Mouse (Mus musculus) hindbrain, embryonic 14.5 days (tissue): ENCODE data around the gene Osbpl3. TPM values are rescaled to one million over a fixed set of nuclear protein-coding genes. Genes with fewer than 3 reads are reported as not detected.

Experiments used
- ATAC-seq: fragments of 200-750 bp; cut with Nextera tagmentation; 2 replicates; pipeline ENCODE4 v1.8.0; 2017; ENCODE audit warnings: moderate number of reproducible peaks, mild to moderate bottlenecking, moderate TSS enrichment, moderate library complexity; ENCODE audit not compliant: low FRiP score
- DNase-seq: peaks from one replicate; pipeline ENCODE4 v3.0.0-alpha.2; 2015; ENCODE audit warnings: low spot score
- H3K27ac ChIP-seq: fragments of 300-500 bp; sonication (generic); 2 replicates; pipeline ENCODE4 v1.5.1; 2014; ENCODE audit warnings: mild to moderate bottlenecking, moderate library complexity
- H3K27me3 ChIP-seq: fragments of 300-500 bp; sonication (generic); 2 replicates; pipeline ENCODE4 v1.6.1; 2014; ENCODE audit warnings: mild to moderate bottlenecking, low read length, mixed read lengths; ENCODE audit not compliant: control insufficient read depth, insufficient read depth
- H3K36me3 ChIP-seq: fragments of 300-500 bp; sonication (generic); replicated peaks from 2 replicates; pipeline ENCODE4 v1.6.1; 2014; ENCODE audit not compliant: control insufficient read depth, insufficient read depth
- H3K4me1 ChIP-seq: fragments of 300-500 bp; sonication (generic); replicated peaks from 2 replicates; pipeline ENCODE4 v1.6.1; 2014; ENCODE audit warnings: antibody characterized with exemption, low read length, mixed read lengths; ENCODE audit not compliant: control insufficient read depth, insufficient read depth
- H3K4me2 ChIP-seq: fragments of 300-500 bp; sonication (generic); replicated peaks from 2 replicates; pipeline ENCODE4 v1.6.1; 2014; ENCODE audit warnings: mild to moderate bottlenecking, moderate library complexity
- H3K4me3 ChIP-seq: fragments of 300-500 bp; sonication (generic); replicated peaks from 2 replicates; pipeline ENCODE4 v1.5.1; 2014; ENCODE audit warnings: mild to moderate bottlenecking, low read length
- H3K9ac ChIP-seq: fragments of 300-500 bp; sonication (generic); 2 replicates; pipeline ENCODE4 v1.6.1; 2014
- H3K9me3 ChIP-seq: fragments of 300-500 bp; sonication (generic); 2 replicates; pipeline ENCODE4 v1.6.1; 2016; ENCODE audit warnings: low read length; ENCODE audit not compliant: control insufficient read depth
- WGBS: fragments of 180-500 bp; shearing (Covaris S2); extraction: QIAGEN DNeasy Blood & Tissue Kit; methylation state at CpG from one replicate; pipeline ENCODE4 v1.1.7; 2014; 5-methylcytosine and 5-hydroxymethylcytosine counted together
- polyA plus RNA-seq: library from polyadenylated mRNA; unstranded; fragments of >200 nt; fragmentation: Nextera tagmentation; extraction: Ambion mirVana; gene quantifications from 2 replicates; pipeline ENCODE4 v1.2.1, GENCODE M21; 2014

Osbpl3 gene
- polyA plus RNA-seq, 1 experiment from 2014 or later = 3.9 TPM

- Histone ChIP-seq H3K9me3 (no peaks in the 10 kb centered on the region), H3K9ac (no peak overlapping the region), H3K36me3 (no peaks in the 10 kb centered on the region), H3K4me1 (no peaks in the 10 kb centered on the region), H3K4me3 (no peak overlapping the region), H3K4me2 (no peak overlapping the region), H3K27me3 (no peaks in the 10 kb centered on the region), H3K27ac (no peak overlapping the region)
- 61% methylated on average over 5 of the region's 5 CpGs for WGBS
- no peak for DNase-seq
- ATAC-seq = peak; percentile 51; the same call in 1 of the 2 replicates
These were observed 83.2 kb downstream of the Osbpl3 start for GRCm38 (mm10) chr6:50372516-50373424.

DNA sequence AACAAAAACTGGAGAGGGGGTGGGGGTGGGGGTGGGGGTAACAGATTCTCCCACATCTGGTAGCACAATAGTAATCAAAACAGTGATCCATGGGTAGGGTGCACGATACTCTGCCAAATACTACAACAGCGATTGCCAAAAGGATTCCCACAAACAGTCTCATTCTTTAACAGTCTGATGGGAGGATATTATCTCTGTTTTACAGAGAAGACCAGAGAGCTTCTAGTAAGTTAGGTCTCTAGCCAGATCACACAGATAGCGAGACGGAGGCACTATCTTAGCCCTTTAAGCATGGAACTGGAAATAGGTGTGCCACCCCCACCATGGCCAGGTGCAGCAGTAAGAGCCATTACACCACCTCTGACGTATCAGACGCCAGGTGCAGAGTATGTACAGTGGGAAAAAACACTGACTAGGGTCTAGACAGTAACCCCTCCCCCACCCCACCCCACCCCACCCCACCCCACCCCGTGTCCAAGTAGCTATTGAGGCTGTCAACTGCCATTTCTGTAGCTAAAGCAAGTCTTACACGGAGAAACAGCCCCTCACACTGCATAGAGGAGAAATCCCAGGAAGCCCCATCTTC lies 84.4 kb downstream of the Osbpl3 start:
- H3K4me1 ChIP-seq = no peaks in the 10 kb centered on the region
- no peaks in the 10 kb centered on the region for H3K9me3 ChIP-seq
- H3K4me2 ChIP-seq = no peak overlapping the region
- 91% methylated on average over 8 of the region's 8 CpGs for WGBS
- DNase-seq = no peak
- no peaks in the 10 kb centered on the region for H3K27me3 ChIP-seq
- no peak overlapping the region for H3K4me3 ChIP-seq
- no peak overlapping the region for H3K9ac ChIP-seq
- H3K36me3 ChIP-seq = no peaks in the 10 kb centered on the region
- no peak overlapping the region for H3K27ac ChIP-seq
- no peak for ATAC-seq

- H3K27me3 ChIP-seq = no peaks in the 10 kb centered on the region
- no peak overlapping the region for H3K9ac ChIP-seq
- ATAC-seq (no peak), DNase-seq (no peak)
- no peak overlapping the region for H3K27ac ChIP-seq
- H3K4me2 ChIP-seq = no peak overlapping the region
- H3K36me3 ChIP-seq = no peaks in the 10 kb centered on the region
- no peaks in the 10 kb centered on the region for H3K4me1 ChIP-seq
- no peak overlapping the region for H3K4me3 ChIP-seq
- WGBS = 94% methylated on average over 8 of the region's 8 CpGs
- H3K9me3 ChIP-seq = no peaks in the 10 kb centered on the region
These were observed 87.3 kb downstream of the Osbpl3 start for GRCm38 (mm10) chr6:50368502-50369292.

DNA sequence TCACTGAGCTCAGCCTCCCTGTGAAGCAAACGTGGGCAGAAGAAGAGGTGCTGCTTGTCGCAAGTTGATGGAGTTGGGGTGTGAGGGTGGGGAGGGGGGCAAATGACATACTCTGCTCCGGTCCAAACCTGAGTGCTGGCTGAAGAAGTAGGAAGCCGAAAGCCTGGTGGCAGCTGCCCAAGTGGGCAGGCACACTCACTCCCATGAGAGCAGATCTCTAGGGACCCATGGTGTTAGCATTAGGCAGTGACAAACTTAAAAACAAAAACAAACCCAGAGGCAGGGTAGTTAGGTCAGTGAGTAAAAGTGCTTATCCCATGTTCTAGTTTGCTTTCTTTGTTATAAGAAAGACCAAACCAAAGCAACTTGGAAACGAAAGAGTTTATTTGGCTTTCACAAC lies 88.2 kb downstream of the Osbpl3 start:
- H3K4me3 ChIP-seq = no peak overlapping the region
- H3K4me1 ChIP-seq = no peaks in the 10 kb centered on the region
- no peaks in the 10 kb centered on the region for H3K36me3 ChIP-seq
- 80% methylated on average over 5 of the region's 5 CpGs for WGBS
- H3K27ac ChIP-seq = no peak overlapping the region
- no peaks in the 10 kb centered on the region for H3K9me3 ChIP-seq
- ATAC-seq (no peak), DNase-seq (no peak)
- no peak overlapping the region for H3K4me2 ChIP-seq
- no peaks in the 10 kb centered on the region for H3K27me3 ChIP-seq
- no peak overlapping the region for H3K9ac ChIP-seq

- H3K4me3 ChIP-seq = no peak overlapping the region
- no peak overlapping the region for H3K27ac ChIP-seq
- no peaks in the 10 kb centered on the region for H3K9me3 ChIP-seq
- H3K9ac ChIP-seq = no peak overlapping the region
- no peak for DNase-seq
- ATAC-seq = no peak
- no peaks in the 10 kb centered on the region for H3K4me1 ChIP-seq
- H3K4me2 ChIP-seq = no peak overlapping the region
- no peaks in the 10 kb centered on the region for H3K27me3 ChIP-seq
- H3K36me3 ChIP-seq = no peaks in the 10 kb centered on the region
- 86% methylated on average over 5 of the region's 5 CpGs for WGBS
These were observed 89.3 kb downstream of the Osbpl3 start for GRCm38 (mm10) chr6:50366724-50367123.

DNA sequence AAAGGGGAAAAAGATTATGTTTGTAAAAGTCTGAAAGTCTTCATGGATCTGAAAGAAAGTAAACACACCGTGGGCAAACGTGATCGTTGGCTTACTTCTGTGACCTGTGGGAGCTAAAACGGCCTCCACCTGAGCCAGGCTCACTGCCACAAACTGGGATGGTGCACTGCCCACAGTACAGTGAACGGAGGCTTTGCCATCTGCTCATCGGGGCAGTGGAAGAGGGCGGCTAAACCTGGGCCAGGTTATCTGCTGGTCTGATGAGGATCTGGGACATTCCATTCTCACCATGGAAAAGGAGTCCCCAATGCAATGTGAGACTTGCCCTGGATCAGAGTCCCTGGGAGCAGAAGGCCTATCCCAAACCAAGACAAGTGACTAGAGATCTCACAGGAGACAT lies 89.7 kb downstream of the Osbpl3 start:
- no peak for ATAC-seq
- H3K27me3 ChIP-seq = no peaks in the 10 kb centered on the region
- no peak overlapping the region for H3K4me2 ChIP-seq
- WGBS = 94% methylated on average over 7 of the region's 7 CpGs
- no peak overlapping the region for H3K9ac ChIP-seq
- no peak overlapping the region for H3K27ac ChIP-seq
- no peak overlapping the region for H3K4me3 ChIP-seq
- no peaks in the 10 kb centered on the region for H3K4me1 ChIP-seq
- H3K9me3 ChIP-seq = no peaks in the 10 kb centered on the region
- DNase-seq = no peak
- H3K36me3 ChIP-seq = no peaks in the 10 kb centered on the region

DNA sequence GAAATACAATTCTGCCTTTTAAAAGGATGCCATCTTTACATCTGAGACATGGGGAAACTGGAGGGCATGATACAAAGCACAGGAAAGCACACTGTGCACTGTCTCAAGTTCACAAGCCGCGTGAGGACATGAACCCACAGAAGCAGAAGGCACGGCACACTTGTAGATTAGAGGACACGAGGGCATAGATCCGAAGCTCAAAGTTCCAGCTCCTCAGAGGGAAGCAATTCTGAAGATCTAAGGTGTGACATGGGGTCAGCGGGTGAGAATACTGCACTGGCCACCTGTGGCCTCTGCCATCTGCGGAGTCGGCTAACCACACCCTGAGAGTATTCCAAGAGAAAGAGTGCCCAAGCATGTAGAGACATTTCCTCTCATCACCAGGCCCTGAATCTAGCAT lies 91.6 kb downstream of the Osbpl3 start:
- ATAC-seq (no peak), DNase-seq (no peak)
- no peaks in the 10 kb centered on the region for H3K9me3 ChIP-seq
- no peak overlapping the region for H3K4me3 ChIP-seq
- WGBS = 97% methylated on average over 8 of the region's 8 CpGs
- no peaks in the 10 kb centered on the region for H3K27me3 ChIP-seq
- no peaks in the 10 kb centered on the region for H3K4me1 ChIP-seq
- no peak overlapping the region for H3K9ac ChIP-seq
- H3K27ac ChIP-seq = no peak overlapping the region
- H3K4me2 ChIP-seq = no peak overlapping the region
- no peaks in the 10 kb centered on the region for H3K36me3 ChIP-seq

GRCm38 (mm10) chr6:50363385-50363784 lies 92.6 kb downstream of the Osbpl3 start:
- Histone ChIP-seq H3K27ac (no peak overlapping the region), H3K9ac (no peak overlapping the region), H3K4me1 (no peaks in the 10 kb centered on the region), H3K36me3 (no peaks in the 10 kb centered on the region), H3K27me3 (no peaks in the 10 kb centered on the region), H3K4me2 (no peak overlapping the region), H3K4me3 (no peak overlapping the region), H3K9me3 (no peaks in the 10 kb centered on the region)
- DNase-seq (no peak), ATAC-seq (no peak)
- WGBS = 89% methylated on average over 5 of the region's 5 CpGs

DNA sequence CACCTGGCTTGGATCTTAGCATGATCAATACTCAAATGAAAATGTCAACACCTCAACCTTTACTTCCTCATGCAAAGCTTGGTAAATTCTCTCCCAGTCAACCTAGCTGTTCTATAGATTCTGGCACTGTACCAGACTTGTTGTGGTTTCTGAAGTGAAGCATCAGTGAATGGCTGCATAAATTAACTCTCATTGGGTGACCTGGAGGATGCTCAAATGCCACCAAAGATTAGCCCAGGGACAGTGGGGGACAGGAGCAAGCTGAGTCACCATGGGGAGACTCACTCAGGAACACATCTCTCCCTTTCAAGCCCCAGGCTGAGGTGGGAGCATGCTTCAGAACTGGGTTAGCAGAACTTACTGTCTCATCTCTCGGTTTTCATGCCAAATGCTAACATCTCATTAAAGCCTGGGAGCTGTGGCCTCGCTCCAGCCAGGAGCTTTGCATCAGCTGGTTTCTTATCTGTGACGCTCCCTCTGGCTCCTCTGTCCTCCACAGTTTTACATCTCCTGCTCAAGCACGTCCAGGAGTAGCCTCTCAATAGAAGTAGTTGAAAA lies 93.2 kb downstream of the Osbpl3 start:
- Histone ChIP-seq H3K9ac (no peak overlapping the region), H3K36me3 (no peaks in the 10 kb centered on the region), H3K27ac (no peak overlapping the region), H3K4me1 (peaks cover 6% of the 10 kb centered on the region; the same call in 1 of the 2 replicates), H3K4me2 (no peak overlapping the region), H3K27me3 (no peaks in the 10 kb centered on the region), H3K4me3 (no peak overlapping the region), H3K9me3 (no peaks in the 10 kb centered on the region)
- ATAC-seq (no peak), DNase-seq (no peak)
- WGBS = 84% methylated on average over 4 of the region's 4 CpGs
